Mouse (Mus musculus): Measurements from ENCODE around the gene Epb41l4b.

DNA sequence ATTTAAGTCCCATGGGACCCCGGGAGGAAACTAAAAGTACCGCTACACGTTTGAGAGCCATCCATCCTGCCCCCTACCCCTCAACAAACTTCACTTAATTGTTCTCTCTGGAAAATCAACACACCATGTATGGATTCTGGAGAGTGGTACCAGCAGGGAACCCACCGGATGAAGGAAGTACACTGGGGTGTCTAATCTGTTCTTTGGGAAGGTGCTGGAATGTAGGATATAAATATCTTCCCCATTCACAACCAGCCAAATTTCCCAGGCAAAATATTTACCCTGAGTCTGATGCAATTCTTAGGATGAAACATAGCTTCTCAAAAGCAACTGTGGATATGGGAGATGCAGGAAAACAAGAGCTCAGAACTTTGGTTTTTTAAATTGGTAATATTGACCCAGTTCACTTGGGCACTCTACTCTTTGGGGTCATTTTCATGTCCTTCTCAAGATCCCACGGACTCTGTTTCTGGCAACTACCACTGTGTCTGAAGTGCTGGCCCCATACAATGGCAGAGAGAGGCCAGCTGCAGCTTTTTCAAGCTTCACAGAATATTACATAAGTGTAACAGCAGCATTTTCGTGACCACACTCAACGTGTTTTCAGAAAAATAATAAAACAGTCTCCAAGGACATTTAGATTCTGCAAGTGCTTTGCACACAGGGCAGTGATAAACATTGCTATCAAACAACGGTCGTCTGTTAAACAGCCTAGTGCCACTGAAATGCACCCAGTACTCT is 48.5 kb upstream of the Epb41l4b start:
- no peak for TF ChIP-seq CTCF (IDR thresholded peaks at IDR 0.05; ENCODE audit: insufficient read depth, low read depth, low read length)
- no peak for TF ChIP-seq POLR2A (IDR thresholded peaks at IDR 0.05; ENCODE audit: insufficient read depth, low read depth, low read length)

Measured in olfactory bulb, adult 2 months (tissue).